Mouse (Mus musculus): Measurements from ENCODE around the gene Zfp184. TPM values are rescaled to one million over a fixed set of nuclear protein-coding genes. Genes with fewer than 3 reads are reported as not detected.

The Zfp184 gene
- polyA plus RNA-seq, 1 experiment from 2014 or later: 7.1 TPM

DNA sequence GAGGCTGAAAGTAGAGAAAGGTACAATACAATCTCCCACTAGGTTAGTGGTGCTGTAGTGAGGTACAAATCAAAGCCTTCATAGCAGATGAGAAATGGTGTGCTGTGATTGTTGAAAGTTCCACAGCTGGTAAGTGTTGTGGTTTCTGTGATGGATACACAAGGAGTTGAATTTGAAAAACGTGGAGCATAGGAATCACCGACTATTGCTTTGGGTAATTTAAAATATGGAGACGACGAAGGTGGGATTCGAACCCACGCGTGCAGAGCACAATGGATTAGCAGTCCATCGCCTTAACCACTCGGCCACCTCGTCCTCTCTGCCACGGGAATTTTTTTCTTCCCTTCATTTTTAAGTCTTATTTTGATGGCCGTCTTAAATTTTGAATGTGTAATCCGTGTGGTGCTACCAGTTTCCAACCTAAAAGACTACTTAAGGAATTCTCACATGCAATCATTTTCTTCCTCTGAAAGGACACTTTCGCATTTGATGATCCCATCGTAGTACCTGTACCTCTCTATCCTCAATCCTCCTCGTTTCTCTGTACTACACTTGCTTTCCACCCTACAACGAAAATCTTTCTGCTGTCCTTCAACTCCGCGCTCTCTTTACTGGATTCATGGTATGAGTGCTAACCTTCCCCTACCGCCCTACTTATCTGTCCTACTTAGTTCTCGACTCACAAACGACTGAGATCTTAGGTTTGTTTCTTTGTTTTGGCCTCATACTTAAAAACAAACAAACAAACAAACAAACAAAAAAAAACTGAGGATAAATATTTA is 49.3 kb downstream of the Zfp184 start:
- Histone ChIP-seq H3K27me3 (ENCODE audit: control insufficient read depth, insufficient read depth, low read length) (peaks cover 30% of the 10 kb centered on the region), H3K4me2 (ENCODE audit: low read length) (peak overlapping the region; percentile 77), H3K27ac (replicated peaks in 1 of 2; ENCODE audit: control insufficient read depth in 1 of 2, insufficient read depth in 1 of 2, low read depth in 2 of 2, low read length in 2 of 2) (no peak overlapping the region; a peak in 1 of 4 replicates), H3K9ac (ENCODE audit: low read length) (peak overlapping the region; percentile 21; the same call in 1 of the 2 replicates), H3K4me3 (ENCODE audit: control insufficient read depth in 1 of 2, insufficient read depth in 1 of 2, low read depth in 1 of 2, low read length in 2 of 2) (peak overlapping the region in 1 of 2 experiments; percentile 49; a peak in 3 of 4 replicates), H3K36me3 (ENCODE audit: control insufficient read depth, insufficient read depth, low read length) (no peaks in the 10 kb centered on the region), H3K4me1 (ENCODE audit: control insufficient read depth in 2 of 2, insufficient read depth in 2 of 2, low read length in 2 of 2) (peaks cover 7 to 18% of the 10 kb centered on the region in 2 experiments; a peak in 3 of 4 replicates), H3K9me3 (ENCODE audit: control insufficient read depth, low read length) (peaks cover 7% of the 10 kb centered on the region; the same call in 1 of the 2 replicates)
- WGBS: 2% methylated on average over 22 of the region's 22 CpGs
- no peak for ATAC-seq (ENCODE audit: insufficient number of reproducible peaks, insufficient read depth, low FRiP score, low read depth)

DNA sequence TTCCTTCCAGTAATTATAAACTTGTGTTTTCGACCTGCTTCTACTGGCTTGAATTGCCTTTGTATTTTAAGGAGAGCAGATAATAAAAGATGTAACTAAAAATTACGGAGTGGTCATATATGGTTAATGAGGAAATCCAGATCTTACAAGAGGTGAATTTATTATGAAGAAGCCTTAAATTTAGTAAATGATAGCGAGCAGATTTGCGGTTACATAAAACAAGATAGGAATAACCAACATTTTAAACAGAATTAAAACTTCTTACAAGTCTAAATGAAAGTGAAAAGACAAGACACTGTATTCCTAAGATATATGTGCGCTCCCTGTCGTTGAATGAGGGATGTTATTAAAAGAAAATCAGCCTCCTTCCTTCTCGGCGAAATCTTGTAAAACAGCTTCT is 50.0 kb downstream of the Zfp184 start:
- Histone ChIP-seq H3K9ac (ENCODE audit: low read length) (peak overlapping the region; percentile 63), H3K27me3 (ENCODE audit: control insufficient read depth, insufficient read depth, low read length) (peaks cover 37% of the 10 kb centered on the region), H3K9me3 (ENCODE audit: control insufficient read depth, low read length) (peaks cover 7% of the 10 kb centered on the region; the same call in 1 of the 2 replicates), H3K4me1 (ENCODE audit: control insufficient read depth in 2 of 2, insufficient read depth in 2 of 2, low read length in 2 of 2) (peaks cover 7 to 18% of the 10 kb centered on the region in 2 experiments; a peak in 3 of 4 replicates), H3K36me3 (ENCODE audit: control insufficient read depth, insufficient read depth, low read length) (no peaks in the 10 kb centered on the region), H3K4me2 (ENCODE audit: low read length) (peak overlapping the region; percentile 77), H3K4me3 (ENCODE audit: control insufficient read depth in 1 of 2, insufficient read depth in 1 of 2, low read depth in 1 of 2, low read length in 2 of 2) (peak overlapping the region; percentile 41 to 49), H3K27ac (replicated peaks in 1 of 2; ENCODE audit: control insufficient read depth in 1 of 2, insufficient read depth in 1 of 2, low read depth in 2 of 2, low read length in 2 of 2) (no peak overlapping the region)
- 5% methylated on average over 8 of the region's 8 CpGs for WGBS
- ATAC-seq (ENCODE audit: insufficient number of reproducible peaks, insufficient read depth, low FRiP score, low read depth): no peak

DNA sequence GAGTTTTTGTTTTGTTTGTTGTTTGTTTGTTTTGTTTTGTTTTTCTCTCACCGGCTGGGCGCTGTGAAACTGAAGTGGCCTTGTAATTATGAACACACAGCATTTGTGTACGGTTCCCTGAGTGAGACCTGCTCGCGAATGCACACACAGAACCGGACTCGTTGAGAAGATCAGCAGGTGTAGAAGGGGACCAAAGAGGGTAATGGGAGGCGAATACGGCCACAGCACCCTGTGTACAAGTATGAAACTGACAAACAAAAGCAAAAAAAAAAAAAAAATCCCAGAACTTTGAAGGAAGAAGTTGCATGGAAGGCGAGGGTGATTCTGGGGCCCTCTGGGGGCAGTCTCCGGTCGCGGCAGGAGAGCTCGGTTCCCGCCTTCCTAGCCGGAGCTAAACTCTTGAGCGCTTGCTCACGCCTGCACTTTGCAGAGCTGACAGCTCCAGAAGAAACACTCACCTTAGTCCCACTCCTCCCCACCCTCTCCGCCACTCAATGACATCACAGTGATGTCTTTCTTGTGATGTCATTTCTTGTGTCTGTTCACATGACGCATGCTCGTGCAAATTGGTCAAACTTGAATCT is 50.5 kb downstream of the Zfp184 start:
- Histone ChIP-seq H3K4me2 (ENCODE audit: low read length) (peak overlapping the region; percentile 77), H3K4me1 (ENCODE audit: control insufficient read depth in 2 of 2, insufficient read depth in 2 of 2, low read length in 2 of 2) (peaks cover 7 to 18% of the 10 kb centered on the region in 2 experiments; a peak in 3 of 4 replicates), H3K9ac (ENCODE audit: low read length) (peak overlapping the region; percentile 63), H3K36me3 (ENCODE audit: control insufficient read depth, insufficient read depth, low read length) (no peaks in the 10 kb centered on the region), H3K27ac (replicated peaks in 1 of 2; ENCODE audit: control insufficient read depth in 1 of 2, insufficient read depth in 1 of 2, low read depth in 2 of 2, low read length in 2 of 2) (no peak overlapping the region), H3K9me3 (ENCODE audit: control insufficient read depth, low read length) (peaks cover 7% of the 10 kb centered on the region; the same call in 1 of the 2 replicates), H3K4me3 (ENCODE audit: control insufficient read depth in 1 of 2, insufficient read depth in 1 of 2, low read depth in 1 of 2, low read length in 2 of 2) (peak overlapping the region; percentile 41 to 49), H3K27me3 (ENCODE audit: control insufficient read depth, insufficient read depth, low read length) (peaks cover 43% of the 10 kb centered on the region)
- peak; percentile 66; the same call in 1 of the 2 replicates for ATAC-seq (ENCODE audit: insufficient number of reproducible peaks, insufficient read depth, low FRiP score, low read depth)
- under 1% methylated on average over 21 of the region's 21 CpGs for WGBS

DNA sequence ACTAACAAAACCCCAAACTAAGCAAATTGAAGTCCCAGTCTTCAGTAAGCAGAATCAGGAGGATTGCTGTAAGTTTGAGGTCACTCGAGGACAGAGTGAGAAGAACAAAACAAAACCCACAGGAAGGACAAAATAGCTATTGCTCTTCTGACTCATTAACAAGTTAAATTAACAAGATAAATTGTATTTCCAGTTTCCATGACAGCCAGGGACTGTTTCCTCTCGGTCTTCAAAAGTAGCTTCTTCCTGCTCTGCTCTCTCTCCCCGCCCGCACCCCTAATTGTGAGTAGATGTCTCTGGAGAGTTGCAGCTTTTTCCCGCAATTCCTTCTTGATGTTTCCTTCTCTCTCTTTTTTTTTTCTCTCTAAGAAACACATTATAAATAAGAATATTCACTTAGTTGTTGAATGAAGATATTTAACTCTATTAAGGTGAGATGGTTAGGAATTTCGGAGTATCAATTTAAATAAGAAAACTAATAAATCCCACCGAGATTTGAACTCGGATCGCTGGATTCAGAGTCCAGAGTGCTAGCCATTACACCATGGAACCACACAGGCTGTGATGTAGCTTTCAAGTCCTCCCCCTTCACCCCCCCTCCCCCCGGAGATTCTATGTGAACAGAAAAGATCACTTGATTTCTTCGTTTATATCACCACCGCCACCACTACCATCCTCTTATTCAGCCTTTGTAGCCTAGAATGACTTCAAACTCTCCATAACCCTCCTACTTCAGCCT is 51.4 kb downstream of the Zfp184 start:
- no peak overlapping the region for H3K9ac ChIP-seq (ENCODE audit: low read length)
- H3K36me3 ChIP-seq (ENCODE audit: control insufficient read depth, insufficient read depth, low read length): no peaks in the 10 kb centered on the region
- H3K4me3 ChIP-seq (ENCODE audit: control insufficient read depth in 1 of 2, insufficient read depth in 1 of 2, low read depth in 1 of 2, low read length in 2 of 2): peak overlapping the region; percentile 44 to 49
- ATAC-seq (ENCODE audit: insufficient number of reproducible peaks, insufficient read depth, low FRiP score, low read depth): no peak
- H3K9me3 ChIP-seq (ENCODE audit: control insufficient read depth, low read length): 0 out of 2 replicates have a peak, but pooled peaks cover 2% of the 10 kb centered on the region
- H3K4me2 ChIP-seq (ENCODE audit: low read length): peak overlapping the region; percentile 77
- H3K4me1 ChIP-seq (ENCODE audit: control insufficient read depth in 2 of 2, insufficient read depth in 2 of 2, low read length in 2 of 2): peaks cover 7 to 18% of the 10 kb centered on the region in 2 experiments; a peak in 3 of 4 replicates
- 5% methylated on average over 12 of the region's 12 CpGs for WGBS
- H3K27me3 ChIP-seq (ENCODE audit: control insufficient read depth, insufficient read depth, low read length): peaks cover 51% of the 10 kb centered on the region
- no peak overlapping the region for H3K27ac ChIP-seq (replicated peaks in 1 of 2; ENCODE audit: control insufficient read depth in 1 of 2, insufficient read depth in 1 of 2, low read depth in 2 of 2, low read length in 2 of 2)

- ATAC-seq (ENCODE audit: insufficient number of reproducible peaks, insufficient read depth, low FRiP score, low read depth): no peak
These were observed 51.9 kb downstream of the Zfp184 start for GRCm38 (mm10) chr13:21996840-21997185.

GRCm38 (mm10) chr13:21997201-21997820 is 52.4 kb downstream of the Zfp184 start:
- peaks cover 61% of the 10 kb centered on the region for H3K27me3 ChIP-seq (ENCODE audit: control insufficient read depth, insufficient read depth, low read length)
- 1% methylated on average over 21 of the region's 21 CpGs for WGBS

More at GRCm38 (mm10) chr13:21996840-21997185, 51.9 kb downstream of the Zfp184 start:
- Histone ChIP-seq H3K9ac (ENCODE audit: low read length) (no peak overlapping the region), H3K36me3 (ENCODE audit: control insufficient read depth, insufficient read depth, low read length) (no peaks in the 10 kb centered on the region), H3K27ac (replicated peaks in 1 of 2; ENCODE audit: control insufficient read depth in 1 of 2, insufficient read depth in 1 of 2, low read depth in 2 of 2, low read length in 2 of 2) (no peak overlapping the region), H3K4me1 (ENCODE audit: control insufficient read depth in 2 of 2, insufficient read depth in 2 of 2, low read length in 2 of 2) (peaks cover 7 to 18% of the 10 kb centered on the region in 2 experiments; a peak in 3 of 4 replicates), H3K4me2 (ENCODE audit: low read length) (peak overlapping the region; percentile 77), H3K9me3 (ENCODE audit: control insufficient read depth, low read length) (no peaks in the 10 kb centered on the region), H3K4me3 (ENCODE audit: control insufficient read depth in 1 of 2, insufficient read depth in 1 of 2, low read depth in 1 of 2, low read length in 2 of 2) (peak overlapping the region; percentile 44 to 49), H3K27me3 (ENCODE audit: control insufficient read depth, insufficient read depth, low read length) (peaks cover 56% of the 10 kb centered on the region)
- WGBS: 1% methylated on average over 13 of the region's 13 CpGs

DNA sequence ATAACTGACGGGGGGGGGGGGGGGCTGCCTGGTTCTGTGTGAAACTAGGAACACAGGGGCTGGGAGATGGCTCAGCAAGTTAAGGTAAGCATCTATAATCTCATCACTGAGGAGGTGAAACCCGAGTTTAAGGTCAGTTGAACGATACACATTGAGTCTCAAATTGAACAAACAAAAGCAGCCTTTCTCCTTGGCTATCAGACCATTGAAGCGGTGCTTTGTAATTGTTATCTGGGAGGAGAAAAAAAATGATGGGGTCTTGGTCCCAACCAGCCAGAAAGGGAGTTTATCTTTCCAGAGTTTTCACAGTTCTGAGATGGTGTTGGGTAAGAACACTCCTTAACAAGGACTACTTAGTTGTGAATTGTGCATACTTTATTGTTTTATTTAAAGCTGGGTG is 52.9 kb downstream of the Zfp184 start:
- Histone ChIP-seq H3K4me1 (ENCODE audit: control insufficient read depth in 2 of 2, insufficient read depth in 2 of 2, low read length in 2 of 2) (peaks cover 7 to 18% of the 10 kb centered on the region in 2 experiments; a peak in 3 of 4 replicates), H3K36me3 (ENCODE audit: control insufficient read depth, insufficient read depth, low read length) (no peaks in the 10 kb centered on the region), H3K27me3 (ENCODE audit: control insufficient read depth, insufficient read depth, low read length) (peaks cover 65% of the 10 kb centered on the region), H3K9ac (ENCODE audit: low read length) (no peak overlapping the region), H3K9me3 (ENCODE audit: control insufficient read depth, low read length) (no peaks in the 10 kb centered on the region), H3K27ac (replicated peaks in 1 of 2; ENCODE audit: control insufficient read depth in 1 of 2, insufficient read depth in 1 of 2, low read depth in 2 of 2, low read length in 2 of 2) (no peak overlapping the region), H3K4me3 (ENCODE audit: control insufficient read depth in 1 of 2, insufficient read depth in 1 of 2, low read depth in 1 of 2, low read length in 2 of 2) (peak overlapping the region in 1 of 2 experiments; percentile 49; a peak in 1 of 4 replicates), H3K4me2 (ENCODE audit: low read length) (peak overlapping the region; percentile 77)
- 9% methylated on average over 4 of the region's 4 CpGs for WGBS
- no peak for ATAC-seq (ENCODE audit: insufficient number of reproducible peaks, insufficient read depth, low FRiP score, low read depth)

More at GRCm38 (mm10) chr13:21997201-21997820, 52.4 kb downstream of the Zfp184 start:
- H3K27ac ChIP-seq (replicated peaks in 1 of 2; ENCODE audit: control insufficient read depth in 1 of 2, insufficient read depth in 1 of 2, low read depth in 2 of 2, low read length in 2 of 2): no peak overlapping the region
- no peak for ATAC-seq (ENCODE audit: insufficient number of reproducible peaks, insufficient read depth, low FRiP score, low read depth)
- H3K36me3 ChIP-seq (ENCODE audit: control insufficient read depth, insufficient read depth, low read length): no peaks in the 10 kb centered on the region
- H3K4me1 ChIP-seq (ENCODE audit: control insufficient read depth in 2 of 2, insufficient read depth in 2 of 2, low read length in 2 of 2): peaks cover 7 to 18% of the 10 kb centered on the region in 2 experiments; a peak in 3 of 4 replicates
- peak overlapping the region; percentile 44 to 49 for H3K4me3 ChIP-seq (ENCODE audit: control insufficient read depth in 1 of 2, insufficient read depth in 1 of 2, low read depth in 1 of 2, low read length in 2 of 2)
- H3K4me2 ChIP-seq (ENCODE audit: low read length): peak overlapping the region; percentile 77
- H3K9ac ChIP-seq (ENCODE audit: low read length): no peak overlapping the region
- no peaks in the 10 kb centered on the region for H3K9me3 ChIP-seq (ENCODE audit: control insufficient read depth, low read length)
